Mouse (Mus musculus): ENCODE measurements at regions not wholly inside any gene's neighbourhood (a gene's known extent, or its start where the extent isn't known, plus 50 kb on each side); places are given as distances from the start of the nearest gene placed in this dataset.
A peak's percentile ranks its signal among the peaks of the same experiment; 100 is the strongest.

DNA sequence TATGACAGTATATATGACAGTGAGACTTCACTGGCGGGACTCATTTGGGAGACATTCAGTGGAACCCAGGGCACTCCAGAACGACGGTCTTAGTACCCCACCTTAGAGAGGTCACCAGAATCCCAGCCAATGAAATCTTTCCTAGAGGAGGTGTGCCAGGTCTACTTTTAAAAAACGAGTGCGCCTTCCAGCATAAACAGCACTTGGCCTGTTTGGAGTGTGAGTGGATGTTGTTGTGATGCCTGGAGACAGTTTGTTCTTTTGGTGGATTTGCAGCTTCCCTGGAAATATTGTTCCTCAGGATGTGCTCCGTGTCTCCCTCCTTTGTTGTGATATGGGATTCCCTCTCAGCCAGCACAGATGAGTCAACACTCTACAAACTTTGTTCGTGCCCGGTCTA lies 219.9 kb downstream of the Zfp36l1 start:
- 81% methylated on average over 8 of the region's 8 CpGs for WGBS
- Histone ChIP-seq H3K4me2 (ENCODE audit: low read depth, low read length) (no peak overlapping the region), H3K9me3 (replicated peaks; ENCODE audit: control insufficient read depth, low read length) (no peaks in the 10 kb centered on the region), H3K4me1 (ENCODE audit: control insufficient read depth, insufficient read depth, low read length) (peaks cover 15% of the 10 kb centered on the region), H3K9ac (ENCODE audit: low read length) (no peak overlapping the region), H3K4me3 (ENCODE audit: low read length) (no peak overlapping the region), H3K27ac (ENCODE audit: low read length) (no peak overlapping the region), H3K36me3 (ENCODE audit: control insufficient read depth, insufficient read depth) (no peaks in the 10 kb centered on the region), H3K27me3 (ENCODE audit: control insufficient read depth, insufficient read depth, low read length) (no peaks in the 10 kb centered on the region)
- no peak for ATAC-seq (replicated peaks; ENCODE audit: extremely low read depth, insufficient read depth, low FRiP score)

DNA sequence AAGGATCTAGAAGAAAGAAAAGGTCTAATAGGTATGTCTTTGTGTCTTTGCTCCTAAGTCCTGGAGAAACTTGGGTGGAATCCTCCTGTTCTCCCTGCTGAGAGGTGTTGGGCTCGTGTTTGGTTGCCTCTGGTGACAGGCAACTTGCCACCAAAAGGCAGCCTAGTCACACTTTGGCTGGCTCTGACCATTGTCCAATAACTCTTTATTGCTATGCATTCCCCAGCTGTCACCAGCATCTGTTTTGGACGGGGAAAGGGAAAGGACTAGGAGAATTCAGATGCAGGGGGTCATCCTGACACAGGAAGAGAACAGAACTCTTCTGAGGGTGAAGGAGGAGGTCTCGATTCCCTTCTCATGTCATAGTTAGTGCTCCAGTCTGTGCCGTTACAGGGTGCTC lies 220.9 kb downstream of the Zfp36l1 start:
- Histone ChIP-seq H3K9ac (ENCODE audit: low read length) (no peak overlapping the region), H3K4me2 (ENCODE audit: low read depth, low read length) (no peak overlapping the region), H3K36me3 (ENCODE audit: control insufficient read depth, insufficient read depth) (no peaks in the 10 kb centered on the region), H3K9me3 (replicated peaks; ENCODE audit: control insufficient read depth, low read length) (no peaks in the 10 kb centered on the region), H3K27me3 (ENCODE audit: control insufficient read depth, insufficient read depth, low read length) (no peaks in the 10 kb centered on the region), H3K4me1 (ENCODE audit: control insufficient read depth, insufficient read depth, low read length) (peaks cover 11% of the 10 kb centered on the region), H3K27ac (ENCODE audit: low read length) (no peak overlapping the region), H3K4me3 (ENCODE audit: low read length) (no peak overlapping the region)
- ATAC-seq (replicated peaks; ENCODE audit: extremely low read depth, insufficient read depth, low FRiP score) = no peak
- WGBS = 74% methylated on average over 4 of the region's 4 CpGs

DNA sequence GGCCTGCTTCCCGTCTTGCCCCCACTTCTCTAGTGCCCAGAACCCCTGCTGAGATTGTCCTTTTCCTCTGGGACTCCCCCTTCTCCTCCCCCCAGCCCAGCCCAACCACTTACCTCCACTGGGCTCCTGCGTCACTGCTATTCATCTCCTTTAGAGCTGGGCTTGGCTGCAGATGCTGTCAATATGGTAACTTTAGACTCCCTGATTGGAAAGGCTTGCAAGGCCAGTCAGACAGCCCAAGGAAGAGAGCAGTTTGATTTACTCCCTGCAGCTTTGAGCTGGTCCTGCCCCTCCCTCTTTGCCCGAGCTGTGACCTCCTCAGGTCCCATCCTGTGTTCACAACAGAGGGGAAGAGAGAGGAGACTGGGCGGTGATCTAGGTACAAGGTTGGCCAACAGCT lies 221.9 kb downstream of the Zfp36l1 start:
- no peak overlapping the region for H3K9ac ChIP-seq (ENCODE audit: low read length)
- H3K27ac ChIP-seq (ENCODE audit: low read length) = no peak overlapping the region
- no peak; the same call in 1 of the 2 replicates for ATAC-seq (replicated peaks; ENCODE audit: extremely low read depth, insufficient read depth, low FRiP score)
- no peak overlapping the region for H3K4me3 ChIP-seq (ENCODE audit: low read length)
- no peaks in the 10 kb centered on the region for H3K36me3 ChIP-seq (ENCODE audit: control insufficient read depth, insufficient read depth)
- H3K9me3 ChIP-seq (replicated peaks; ENCODE audit: control insufficient read depth, low read length) = no peaks in the 10 kb centered on the region
- H3K27me3 ChIP-seq (ENCODE audit: control insufficient read depth, insufficient read depth, low read length) = no peaks in the 10 kb centered on the region
- H3K4me2 ChIP-seq (ENCODE audit: low read depth, low read length) = no peak overlapping the region
- WGBS = 33% methylated on average over 4 of the region's 4 CpGs
- H3K4me1 ChIP-seq (ENCODE audit: control insufficient read depth, insufficient read depth, low read length) = peaks cover 5% of the 10 kb centered on the region

DNA sequence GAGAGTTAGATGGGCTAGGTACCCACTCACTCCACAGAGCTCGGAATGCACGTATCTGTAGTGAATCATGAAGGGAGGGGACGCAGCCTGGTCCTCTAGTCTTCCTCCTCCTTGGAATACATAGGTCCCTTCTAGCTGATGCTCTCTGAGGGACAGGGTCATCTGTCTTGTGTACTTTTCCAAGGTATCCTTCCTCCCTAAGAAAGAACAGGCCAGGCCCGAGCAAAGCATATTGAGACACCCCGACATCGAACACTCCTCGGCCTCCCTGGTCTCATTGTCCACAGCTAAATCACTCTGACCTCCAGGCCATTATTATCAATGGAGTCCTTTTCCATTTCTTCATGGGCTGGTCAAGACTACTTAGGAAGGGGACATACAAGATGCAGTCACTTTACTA lies 222.5 kb downstream of the Zfp36l1 start:
- no peak overlapping the region for H3K27ac ChIP-seq (ENCODE audit: low read length)

DNA sequence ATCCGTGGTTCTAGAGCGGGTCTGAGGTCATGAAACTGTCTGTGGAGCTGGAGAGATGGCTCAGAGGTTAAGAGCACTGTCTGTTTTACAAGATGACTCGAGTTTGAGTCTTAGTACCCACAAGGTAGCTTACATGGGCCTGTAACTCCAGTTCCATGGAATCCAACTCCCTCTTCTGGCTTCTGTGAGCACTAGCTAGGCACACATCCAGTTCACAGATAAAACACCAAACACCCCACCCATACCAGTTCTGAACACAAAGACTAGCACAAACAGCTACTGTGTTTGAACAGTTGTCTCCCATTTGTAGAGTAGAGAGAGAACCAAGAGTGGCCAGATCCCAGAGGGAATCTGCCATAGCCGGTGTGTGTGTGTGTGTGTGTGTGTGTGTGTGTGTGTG lies 224.0 kb downstream of the Zfp36l1 start:
- peaks cover 2% of the 10 kb centered on the region; the same call in 1 of the 2 replicates for H3K4me1 ChIP-seq (ENCODE audit: control insufficient read depth, insufficient read depth, low read length)
- no peak overlapping the region for H3K4me2 ChIP-seq (ENCODE audit: low read depth, low read length)
- H3K9ac ChIP-seq (ENCODE audit: low read length) = no peak overlapping the region
- whole genome bisulfite sequencing = 95% methylated on average over 4 of the region's 4 CpGs
- no peaks in the 10 kb centered on the region for H3K9me3 ChIP-seq (replicated peaks; ENCODE audit: control insufficient read depth, low read length)
- no peak for ATAC-seq (replicated peaks; ENCODE audit: extremely low read depth, insufficient read depth, low FRiP score)
- no peak overlapping the region for H3K4me3 ChIP-seq (ENCODE audit: low read length)
- H3K27ac ChIP-seq (ENCODE audit: low read length) = no peak overlapping the region
- no peaks in the 10 kb centered on the region for H3K27me3 ChIP-seq (ENCODE audit: control insufficient read depth, insufficient read depth, low read length)
- H3K36me3 ChIP-seq (ENCODE audit: control insufficient read depth, insufficient read depth) = no peaks in the 10 kb centered on the region

More for the DNA sequence above, 222.5 kb downstream of the Zfp36l1 start:
- Histone ChIP-seq H3K4me2 (ENCODE audit: low read depth, low read length) (no peak overlapping the region), H3K4me1 (ENCODE audit: control insufficient read depth, insufficient read depth, low read length) (peaks cover 2% of the 10 kb centered on the region; the same call in 1 of the 2 replicates), H3K27me3 (ENCODE audit: control insufficient read depth, insufficient read depth, low read length) (no peaks in the 10 kb centered on the region), H3K9ac (ENCODE audit: low read length) (no peak overlapping the region), H3K9me3 (replicated peaks; ENCODE audit: control insufficient read depth, low read length) (no peaks in the 10 kb centered on the region), H3K36me3 (ENCODE audit: control insufficient read depth, insufficient read depth) (no peaks in the 10 kb centered on the region), H3K4me3 (ENCODE audit: low read length) (no peak overlapping the region)
- ATAC-seq (replicated peaks; ENCODE audit: extremely low read depth, insufficient read depth, low FRiP score) = no peak
- 90% methylated on average over 7 of the region's 7 CpGs for WGBS

DNA sequence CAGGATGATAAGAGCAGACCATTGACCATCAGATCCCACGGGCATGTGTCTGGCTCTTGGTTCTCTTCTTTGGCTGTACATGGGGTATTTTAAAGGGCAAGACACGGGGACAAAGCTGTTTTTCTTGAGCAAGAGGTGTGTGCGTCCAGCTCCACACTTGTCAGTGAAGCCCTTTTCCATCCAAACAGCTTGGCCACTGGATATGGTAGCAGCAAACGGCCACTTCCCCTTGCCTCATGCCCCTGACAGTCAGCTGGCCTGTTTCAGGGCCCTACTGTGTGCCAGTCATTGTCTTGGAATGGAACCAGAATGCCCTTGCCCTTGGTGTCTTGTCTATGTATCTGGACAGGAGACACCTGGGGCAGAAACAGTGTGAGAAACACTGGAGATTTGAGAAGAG lies 224.7 kb downstream of the Zfp36l1 start:
- H3K36me3 ChIP-seq (ENCODE audit: control insufficient read depth, insufficient read depth) = no peaks in the 10 kb centered on the region
- H3K27me3 ChIP-seq (ENCODE audit: control insufficient read depth, insufficient read depth, low read length) = no peaks in the 10 kb centered on the region
- no peak overlapping the region for H3K4me3 ChIP-seq (ENCODE audit: low read length)
- no peak for ATAC-seq (replicated peaks; ENCODE audit: extremely low read depth, insufficient read depth, low FRiP score)
- H3K4me2 ChIP-seq (ENCODE audit: low read depth, low read length) = no peak overlapping the region
- H3K4me1 ChIP-seq (ENCODE audit: control insufficient read depth, insufficient read depth, low read length) = peaks cover 2% of the 10 kb centered on the region; the same call in 1 of the 2 replicates
- H3K9me3 ChIP-seq (replicated peaks; ENCODE audit: control insufficient read depth, low read length) = no peaks in the 10 kb centered on the region
- 67% methylated on average over 4 of the region's 4 CpGs for WGBS
- H3K27ac ChIP-seq (ENCODE audit: low read length) = peak overlapping the region; percentile 13
- H3K9ac ChIP-seq (ENCODE audit: low read length) = no peak overlapping the region

DNA sequence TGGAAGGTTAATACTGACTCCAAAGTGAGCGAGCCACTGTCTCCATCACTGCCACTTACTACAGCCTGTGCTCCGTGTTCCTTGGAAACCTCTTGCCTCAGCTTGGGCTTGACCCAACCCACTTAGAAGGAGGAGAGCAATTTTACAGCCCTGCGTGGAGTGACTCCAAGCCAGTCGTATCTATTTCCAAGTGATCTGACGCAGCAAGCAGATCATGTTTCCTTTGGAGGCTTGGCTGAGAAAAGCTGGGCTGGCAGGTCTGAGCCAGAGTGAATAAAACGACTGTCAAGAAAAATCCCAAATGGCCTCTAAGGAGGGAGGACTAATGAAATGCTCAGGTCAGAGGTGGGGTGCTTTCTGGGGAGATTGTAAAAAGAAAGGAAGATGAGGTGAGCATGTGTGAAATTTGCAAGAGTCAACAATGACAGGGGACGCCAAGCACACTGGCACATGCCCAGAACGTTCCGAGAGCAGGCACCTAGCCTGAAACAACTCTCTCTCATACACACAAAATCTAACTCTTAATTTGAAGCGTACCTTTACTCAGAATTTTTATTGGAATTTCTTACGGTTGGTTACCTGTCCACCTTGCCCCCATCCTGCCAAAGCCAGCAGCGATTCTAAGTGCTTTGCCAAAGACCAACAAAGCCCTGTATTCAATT lies 225.5 kb downstream of the Zfp36l1 start:
- 54% methylated on average over 12 of the region's 12 CpGs for WGBS
- ATAC-seq (replicated peaks; ENCODE audit: extremely low read depth, insufficient read depth, low FRiP score) = peak; percentile 71
- H3K27ac ChIP-seq (ENCODE audit: low read length) = peak overlapping the region; percentile 64

DNA sequence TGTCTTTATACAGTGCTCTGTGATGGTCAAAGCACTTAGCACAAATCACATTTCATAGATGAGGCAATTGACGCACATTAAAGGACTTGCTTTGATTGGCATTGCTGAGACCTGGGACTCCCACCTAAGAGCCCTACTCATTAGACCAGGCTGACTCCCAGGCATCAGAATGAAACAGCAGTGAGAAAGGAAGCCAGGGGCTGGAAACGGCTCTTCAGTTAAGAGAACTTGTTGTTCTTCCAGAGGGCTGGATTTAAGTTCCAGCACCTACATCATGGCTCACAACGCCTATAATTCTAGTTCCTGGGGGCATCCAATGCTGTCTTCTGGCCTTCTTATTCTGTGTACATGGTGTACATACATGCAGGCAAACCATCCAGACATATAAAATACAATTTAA lies 226.3 kb downstream of the Zfp36l1 start:
- no peaks in the 10 kb centered on the region for H3K9me3 ChIP-seq (replicated peaks; ENCODE audit: control insufficient read depth, low read length)
- H3K27ac ChIP-seq (ENCODE audit: low read length) = 0 out of 2 replicates have a peak overlapping the region, but pooled peaks have one; percentile 32
- H3K4me3 ChIP-seq (ENCODE audit: low read length) = no peak overlapping the region
- H3K9ac ChIP-seq (ENCODE audit: low read length) = no peak overlapping the region
- H3K4me1 ChIP-seq (ENCODE audit: control insufficient read depth, insufficient read depth, low read length) = peaks cover 2% of the 10 kb centered on the region; the same call in 1 of the 2 replicates
- H3K27me3 ChIP-seq (ENCODE audit: control insufficient read depth, insufficient read depth, low read length) = no peaks in the 10 kb centered on the region
- no peaks in the 10 kb centered on the region for H3K36me3 ChIP-seq (ENCODE audit: control insufficient read depth, insufficient read depth)
- no peak for ATAC-seq (replicated peaks; ENCODE audit: extremely low read depth, insufficient read depth, low FRiP score)
- no peak overlapping the region for H3K4me2 ChIP-seq (ENCODE audit: low read depth, low read length)
- WGBS = 78% methylated on average over 3 of the region's 3 CpGs

More for the DNA sequence above, 225.5 kb downstream of the Zfp36l1 start:
- H3K4me3 ChIP-seq (ENCODE audit: low read length) = no peak overlapping the region
- no peaks in the 10 kb centered on the region for H3K27me3 ChIP-seq (ENCODE audit: control insufficient read depth, insufficient read depth, low read length)
- H3K36me3 ChIP-seq (ENCODE audit: control insufficient read depth, insufficient read depth) = no peaks in the 10 kb centered on the region
- peaks cover 2% of the 10 kb centered on the region; the same call in 1 of the 2 replicates for H3K4me1 ChIP-seq (ENCODE audit: control insufficient read depth, insufficient read depth, low read length)
- no peak overlapping the region for H3K9ac ChIP-seq (ENCODE audit: low read length)
- H3K9me3 ChIP-seq (replicated peaks; ENCODE audit: control insufficient read depth, low read length) = no peaks in the 10 kb centered on the region
- no peak overlapping the region for H3K4me2 ChIP-seq (ENCODE audit: low read depth, low read length)

DNA sequence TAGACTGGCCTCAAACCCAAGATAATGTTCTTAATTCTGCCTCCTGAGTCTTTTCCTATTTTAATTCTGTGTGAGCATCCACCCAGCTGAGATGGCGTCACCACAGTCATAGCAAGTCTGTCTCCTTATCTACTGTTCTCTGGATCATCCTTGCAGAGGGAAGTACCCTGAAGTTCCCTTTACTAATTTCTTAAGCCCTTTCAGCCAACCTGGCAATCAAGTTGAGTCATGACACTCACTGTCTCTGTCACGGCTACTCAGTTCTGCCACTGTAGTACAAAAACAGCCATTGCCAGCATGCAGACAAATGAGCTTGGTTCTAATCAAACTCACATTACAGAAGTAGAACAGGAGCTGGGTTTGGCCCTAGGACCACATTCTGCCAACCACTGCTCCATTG lies 227.5 kb downstream of the Zfp36l1 start:
- H3K36me3 ChIP-seq (ENCODE audit: control insufficient read depth, insufficient read depth) = no peaks in the 10 kb centered on the region
- no peaks in the 10 kb centered on the region for H3K27me3 ChIP-seq (ENCODE audit: control insufficient read depth, insufficient read depth, low read length)
- no peak overlapping the region for H3K4me3 ChIP-seq (ENCODE audit: low read length)
- H3K9ac ChIP-seq (ENCODE audit: low read length) = no peak overlapping the region
- H3K4me1 ChIP-seq (ENCODE audit: control insufficient read depth, insufficient read depth, low read length) = peaks cover 13% of the 10 kb centered on the region
- no peak for ATAC-seq (replicated peaks; ENCODE audit: extremely low read depth, insufficient read depth, low FRiP score)
- 85% methylated on average over 2 of the region's 2 CpGs for WGBS
- H3K27ac ChIP-seq (ENCODE audit: low read length) = no peak overlapping the region
- no peak overlapping the region for H3K4me2 ChIP-seq (ENCODE audit: low read depth, low read length)
- no peaks in the 10 kb centered on the region for H3K9me3 ChIP-seq (replicated peaks; ENCODE audit: control insufficient read depth, low read length)
